Mouse (Mus musculus) spleen, adult 18-20 months (tissue): ENCODE data around the gene Tmc8.
A peak's percentile ranks its signal among the peaks of the same experiment; 100 is the strongest.
"Not testable (repeated sequence)": the region's sequence is repeated elsewhere in the genome, so short reads cannot be mapped to it uniquely, and the experiment has no call there.

ENCODE experiments used
- DNase-seq, 2 experiments: peaks; one replicate each; pipeline ENCODE4 v3.0.0; 2022; ENCODE audit warnings: mixed read lengths in 2 of 2

Tmc8 gene

GRCm38 (mm10) chr11:117797511-117798159, 15.8 kb downstream of the Tmc8 start, which contains the start of gene 6030468B19Rik:
Gene 6030468B19Rik (plus strand): TSS chr11:117797660.
- DNase-seq: no peak

- DNase-seq: no peak
Observed at GRCm38 (mm10) chr11:117798160-117798541, 16.3 kb downstream of the Tmc8 start.

- no peak for DNase-seq
Observed at GRCm38 (mm10) chr11:117799174-117799573, 17.3 kb downstream of the Tmc8 start.

- DNase-seq: no peak
Observed at GRCm38 (mm10) chr11:117800038-117800437, 18.2 kb downstream of the Tmc8 start.

- DNase-seq: no peak
Observed at GRCm38 (mm10) chr11:117801650-117802049, 19.8 kb downstream of the Tmc8 start.

GRCm38 (mm10) chr11:117803166-117803688, 21.4 kb downstream of the Tmc8 start:
- no peak for DNase-seq

- no peak for DNase-seq
Observed at GRCm38 (mm10) chr11:117806781-117807180, 24.9 kb downstream of the Tmc8 start.

- peak; percentile 66 to 82 for DNase-seq
Observed at GRCm38 (mm10) chr11:117809407-117810311, 27.8 kb downstream of the Tmc8 start, which contains the start of the genes Gm20708 and Syngr2. Gene Gm20708 (plus strand): TSS chr11:117809668. Gene Syngr2 (plus strand): TSS chr11:117809668.

- peak; percentile 66 to 76 for DNase-seq
Observed at GRCm38 (mm10) chr11:117810401-117811046, 28.6 kb downstream of the Tmc8 start.

- DNase-seq: no peak
Observed at GRCm38 (mm10) chr11:117813867-117814266, 32.0 kb downstream of the Tmc8 start.

GRCm38 (mm10) chr11:117814704-117815366, 33.0 kb downstream of the Tmc8 start:
- no peak for DNase-seq

GRCm38 (mm10) chr11:117815850-117816249, 34.0 kb downstream of the Tmc8 start:
- not testable (repeated sequence) for DNase-seq

GRCm38 (mm10) chr11:117816389-117816996, 34.6 kb downstream of the Tmc8 start:
- DNase-seq: no peak

- no peak for DNase-seq
Observed at GRCm38 (mm10) chr11:117819095-117819494, 37.2 kb downstream of the Tmc8 start.

- DNase-seq: no peak
Observed at GRCm38 (mm10) chr11:117820173-117820572, 38.3 kb downstream of the Tmc8 start.

GRCm38 (mm10) chr11:117821868-117822267, 40.0 kb downstream of the Tmc8 start:
- no peak for DNase-seq

GRCm38 (mm10) chr11:117822728-117823241, 40.9 kb downstream of the Tmc8 start:
- DNase-seq: no peak

GRCm38 (mm10) chr11:117823411-117823810, 41.5 kb downstream of the Tmc8 start:
- no peak for DNase-seq

GRCm38 (mm10) chr11:117824060-117824969, 42.4 kb downstream of the Tmc8 start:
- peak; percentile 63 to 78 for DNase-seq

- peak; percentile 38 to 47 for DNase-seq
Observed at GRCm38 (mm10) chr11:117825333-117826101, 43.6 kb downstream of the Tmc8 start, which contains the start of the genes Afmid and Tk1. Gene Afmid (plus strand): TSS chr11:117825924. Gene Tk1 (minus strand): TSS chr11:117826092.
